10 mouse cellular contexts compared by ENCODE assay signal in genomic region chr12:17583860-17584259, GRCm38 (mm10). TPM values are rescaled to one million over a fixed set of nuclear protein-coding genes. Genes with fewer than 3 reads are reported as not detected.
DNase-seq lines count a peak whose midpoint lies in the region; ATAC-seq lines count a peak whose summit lies in the region.
"Had no signal": no experiment of that assay in that cellular context is flagged by ENCODE, and none has a peak within 500 bp of the region (broad histone marks: within the 10 kb centered on the region; RNA-seq: fewer than 3 reads in every experiment).

No protein-coding gene starts in this region.

- no peak overlapping the region for H3K27ac ChIP-seq in midbrain, embryonic 13.5 days
- no peak overlapping the region for H3K27ac ChIP-seq in midbrain, embryonic 11.5 days (ENCODE audit: low read depth, low read length)
- peak overlapping the region; percentile 67 for H3K27ac ChIP-seq in embryonic facial prominence, embryonic 12.5 days
- H3K27ac ChIP-seq in hindbrain, embryonic 14.5 days, result no peak overlapping the region
- H3K27ac ChIP-seq in heart, embryonic 12.5 days (ENCODE audit: poor library complexity, severe bottlenecking), result no peak overlapping the region

- no peaks in the 10 kb centered on the region for H3K36me3 ChIP-seq in midbrain, embryonic 13.5 days
- H3K36me3 ChIP-seq in midbrain, embryonic 11.5 days (ENCODE audit: control insufficient read depth, insufficient read depth, low read length), result no peaks in the 10 kb centered on the region
- no peaks in the 10 kb centered on the region for H3K36me3 ChIP-seq in embryonic facial prominence, embryonic 12.5 days
- no peaks in the 10 kb centered on the region for H3K36me3 ChIP-seq in hindbrain, embryonic 14.5 days (replicated peaks; ENCODE audit: control insufficient read depth, insufficient read depth)
- H3K36me3 ChIP-seq in heart, embryonic 12.5 days, result no peaks in the 10 kb centered on the region

- H3K4me3 ChIP-seq in midbrain, embryonic 13.5 days (replicated peaks), result no peak overlapping the region
- H3K4me3 ChIP-seq in midbrain, embryonic 11.5 days (ENCODE audit: low read depth, low read length), result no peak overlapping the region
- no peak overlapping the region for H3K4me3 ChIP-seq in embryonic facial prominence, embryonic 12.5 days
- no peak overlapping the region for H3K4me3 ChIP-seq in hindbrain, embryonic 14.5 days (replicated peaks; ENCODE audit: low read length)
- H3K4me3 ChIP-seq in heart, embryonic 12.5 days, result no peak overlapping the region

- H3K9ac ChIP-seq in midbrain, embryonic 13.5 days (replicated peaks), result no peak overlapping the region
- no peak overlapping the region for H3K9ac ChIP-seq in midbrain, embryonic 11.5 days (ENCODE audit: low read length)
- no peak overlapping the region for H3K9ac ChIP-seq in embryonic facial prominence, embryonic 12.5 days
- H3K9ac ChIP-seq in hindbrain, embryonic 14.5 days, result no peak overlapping the region
- no peak overlapping the region for H3K9ac ChIP-seq in heart, embryonic 12.5 days

- peak; percentile 67 for ATAC-seq in midbrain, embryonic 13.5 days
- no peak for ATAC-seq in midbrain, embryonic 11.5 days (ENCODE audit: low FRiP score)
- peak; percentile 89 for ATAC-seq in embryonic facial prominence, embryonic 12.5 days (ENCODE audit: insufficient number of reproducible peaks, insufficient read depth, low FRiP score, low TSS enrichment)
- peak; percentile 86 for ATAC-seq in hindbrain, embryonic 14.5 days (ENCODE audit: low FRiP score)
- no peak for ATAC-seq in heart, embryonic 12.5 days (ENCODE audit: insufficient number of reproducible peaks, low FRiP score)
- no peak for ATAC-seq in erythroid progenitor cell, adult 5-6 weeks (replicated peaks; ENCODE audit: low FRiP score, poor library complexity, severe bottlenecking)
- ATAC-seq: intestine, postnatal 0 days had no signal

- no peaks in the 10 kb centered on the region for H3K9me3 ChIP-seq in midbrain, embryonic 13.5 days
- H3K9me3 ChIP-seq in midbrain, embryonic 11.5 days (ENCODE audit: control insufficient read depth, low read length), result no peaks in the 10 kb centered on the region
- no peaks in the 10 kb centered on the region for H3K9me3 ChIP-seq in embryonic facial prominence, embryonic 12.5 days
- H3K9me3 ChIP-seq in hindbrain, embryonic 14.5 days (ENCODE audit: control insufficient read depth, low read length), result no peaks in the 10 kb centered on the region
- H3K9me3 ChIP-seq in heart, embryonic 12.5 days (replicated peaks), result peaks cover 4% of the 10 kb centered on the region; the same call in 1 of the 2 replicates

- H3K27me3 ChIP-seq in midbrain, embryonic 13.5 days, result no peaks in the 10 kb centered on the region
- no peaks in the 10 kb centered on the region for H3K27me3 ChIP-seq in midbrain, embryonic 11.5 days (ENCODE audit: control insufficient read depth, insufficient read depth, low read length)
- H3K27me3 ChIP-seq in embryonic facial prominence, embryonic 12.5 days, result no peaks in the 10 kb centered on the region
- H3K27me3 ChIP-seq in hindbrain, embryonic 14.5 days (ENCODE audit: control insufficient read depth, insufficient read depth, low read length), result no peaks in the 10 kb centered on the region
- no peaks in the 10 kb centered on the region; the same call in 1 of the 2 replicates for H3K27me3 ChIP-seq in heart, embryonic 12.5 days (replicated peaks)

- no peak overlapping the region for H3K4me2 ChIP-seq in midbrain, embryonic 13.5 days (replicated peaks)
- H3K4me2 ChIP-seq in midbrain, embryonic 11.5 days, result no peak overlapping the region
- no peak overlapping the region for H3K4me2 ChIP-seq in embryonic facial prominence, embryonic 12.5 days (replicated peaks)
- H3K4me2 ChIP-seq in hindbrain, embryonic 14.5 days (replicated peaks), result no peak overlapping the region
- no peak overlapping the region for H3K4me2 ChIP-seq in heart, embryonic 12.5 days

- 0 out of 2 replicates have a peak, but pooled peaks cover 3% of the 10 kb centered on the region for H3K4me1 ChIP-seq in midbrain, embryonic 13.5 days (replicated peaks)
- H3K4me1 ChIP-seq in midbrain, embryonic 11.5 days (ENCODE audit: control insufficient read depth, insufficient read depth, low read length), result no peaks in the 10 kb centered on the region
- peaks cover 14% of the 10 kb centered on the region; the same call in 1 of the 2 replicates for H3K4me1 ChIP-seq in embryonic facial prominence, embryonic 12.5 days
- no peaks in the 10 kb centered on the region for H3K4me1 ChIP-seq in hindbrain, embryonic 14.5 days (replicated peaks; ENCODE audit: control insufficient read depth, insufficient read depth, low read length)
- no peaks in the 10 kb centered on the region for H3K4me1 ChIP-seq in heart, embryonic 12.5 days (replicated peaks)

- no peak for DNase-seq in midbrain, embryonic 11.5 days (ENCODE audit: low spot score, missing footprints)
- peak; percentile 50 for DNase-seq in hindbrain, embryonic 14.5 days (ENCODE audit: low spot score)
- DNase-seq in right cerebral cortex, adult 2 months (ENCODE audit: low spot score in 2 of 2), result peak; percentile 22 to 37
- DNase-seq in urinary bladder, adult 18-20 months (ENCODE audit: low spot score in 2 of 2), result no peak
- DNase-seq: lung, adult 2 months had no signal

- 28% methylated on average over 3 of the region's 3 CpGs for WGBS in midbrain, embryonic 13.5 days
- WGBS in midbrain, embryonic 11.5 days, result 50% methylated on average over 3 of the region's 3 CpGs
- WGBS in embryonic facial prominence, embryonic 12.5 days, result 11% methylated on average over 3 of the region's 3 CpGs
- WGBS in hindbrain, embryonic 14.5 days, result 34% methylated on average over 3 of the region's 3 CpGs
- 48% methylated on average over 3 of the region's 3 CpGs for WGBS in heart, embryonic 12.5 days

RNA-seq across cellular contexts. Expression of gene Odc1, which starts 39.3 kb away (rescaled TPM):
- 185 and 189 TPM in 2 replicates for polyA plus RNA-seq in midbrain, embryonic 13.5 days (2015; fragmentation: Nextera tagmentation; extraction: Ambion mirVana)
- 307 and 314 TPM in 2 replicates for polyA plus RNA-seq in midbrain, embryonic 11.5 days (2014; fragmentation: Nextera tagmentation; extraction: Ambion mirVana)
- 272 and 277 TPM in 2 replicates for polyA plus RNA-seq in embryonic facial prominence, embryonic 12.5 days (2016; fragmentation: Nextera tagmentation; extraction: Ambion mirVana)
- polyA plus RNA-seq in hindbrain, embryonic 14.5 days (2014; fragmentation: Nextera tagmentation; extraction: Ambion mirVana), result 143 and 144 TPM in 2 replicates
- 161 and 167 TPM in 2 replicates for polyA plus RNA-seq in heart, embryonic 12.5 days (2016; fragmentation: Nextera tagmentation; extraction: Ambion mirVana)
- total RNA-seq in erythroid progenitor cell, adult 5-6 weeks (2015; ENCODE audit: low replicate concordance), result 1,351 and 1,432 TPM in 2 replicates
- 1,739 and 2,218 TPM in 2 replicates for total RNA-seq in erythroid progenitor cell, adult 5-6 weeks (2017; ENCODE audit: low replicate concordance)

Comparison
In these comparisons a context has a peak if more than half of its experiments do, and no peak if none do; other contexts are left out.
1. ATAC-seq: peak in midbrain, embryonic 13.5 days (single experiment), embryonic facial prominence, embryonic 12.5 days (single experiment) and hindbrain, embryonic 14.5 days (single experiment); none in midbrain, embryonic 11.5 days (single experiment), heart, embryonic 12.5 days (single experiment) and erythroid progenitor cell, adult 5-6 weeks (single experiment).
2. DNase-seq: peak in hindbrain, embryonic 14.5 days (single experiment) and right cerebral cortex, adult 2 months (2 of 2); none in midbrain, embryonic 11.5 days (single experiment) and urinary bladder, adult 18-20 months (0 of 2).